Mouse (Mus musculus) heart, embryonic 12.5 days (tissue): ENCODE results near the gene Dld. TPM values are rescaled to one million over a fixed set of nuclear protein-coding genes. Genes with fewer than 3 reads are reported as not detected.

ENCODE experiments used
- ATAC-seq: fragments of 200-750 bp; cut with Nextera tagmentation; 2 replicates; pipeline ENCODE4 v1.8.0; 2017; ENCODE audit warnings: moderate TSS enrichment, moderate library complexity; ENCODE audit not compliant: insufficient number of reproducible peaks, low FRiP score
- H3K27ac ChIP-seq: fragments of 300-500 bp; sonication (generic); 2 replicates; pipeline ENCODE4 v1.5.1; 2016; ENCODE audit warnings: mild to moderate bottlenecking, moderate library complexity; ENCODE audit not compliant: poor library complexity, severe bottlenecking
- H3K27me3 ChIP-seq: fragments of 300-500 bp; sonication (generic); replicated peaks from 2 replicates; pipeline ENCODE4 v1.6.1; 2016; ENCODE audit warnings: mild to moderate bottlenecking, moderate library complexity
- H3K36me3 ChIP-seq: fragments of 300-500 bp; sonication (generic); 2 replicates; pipeline ENCODE4 v1.6.1; 2016; ENCODE audit warnings: mild to moderate bottlenecking, moderate library complexity
- H3K4me1 ChIP-seq: fragments of 300-500 bp; sonication (generic); replicated peaks from 2 replicates; pipeline ENCODE4 v1.6.1; 2016; ENCODE audit warnings: mild to moderate bottlenecking
- H3K4me2 ChIP-seq: fragments of 300-500 bp; sonication (generic); 2 replicates; pipeline ENCODE4 v1.6.1; 2016; ENCODE audit warnings: mild to moderate bottlenecking, moderate library complexity
- H3K4me3 ChIP-seq: fragments of 300-500 bp; sonication (generic); 2 replicates; pipeline ENCODE4 v1.5.1; 2016; ENCODE audit warnings: mild to moderate bottlenecking
- H3K9ac ChIP-seq: fragments of 300-500 bp; sonication (generic); 2 replicates; pipeline ENCODE4 v1.6.1; 2016; ENCODE audit warnings: mild to moderate bottlenecking, moderate library complexity
- H3K9me3 ChIP-seq: fragments of 300-500 bp; sonication (generic); replicated peaks from 2 replicates; pipeline ENCODE4 v1.6.1; 2016; ENCODE audit warnings: mild to moderate bottlenecking, moderate library complexity
- WGBS: fragments of 180-500 bp; shearing (Covaris S2); methylation state at CpG from one replicate; pipeline ENCODE4 v1.1.7; 2016; 5-methylcytosine and 5-hydroxymethylcytosine counted together
- polyA plus RNA-seq: library from polyadenylated mRNA; unstranded; fragments of >200 nt; fragmentation: Nextera tagmentation; extraction: Ambion mirVana; gene quantifications from 2 replicates; pipeline ENCODE4 v1.2.1, GENCODE M21; 2016

Dld gene
- polyA plus RNA-seq, 1 experiment from 2014 or later = 235 TPM

DNA sequence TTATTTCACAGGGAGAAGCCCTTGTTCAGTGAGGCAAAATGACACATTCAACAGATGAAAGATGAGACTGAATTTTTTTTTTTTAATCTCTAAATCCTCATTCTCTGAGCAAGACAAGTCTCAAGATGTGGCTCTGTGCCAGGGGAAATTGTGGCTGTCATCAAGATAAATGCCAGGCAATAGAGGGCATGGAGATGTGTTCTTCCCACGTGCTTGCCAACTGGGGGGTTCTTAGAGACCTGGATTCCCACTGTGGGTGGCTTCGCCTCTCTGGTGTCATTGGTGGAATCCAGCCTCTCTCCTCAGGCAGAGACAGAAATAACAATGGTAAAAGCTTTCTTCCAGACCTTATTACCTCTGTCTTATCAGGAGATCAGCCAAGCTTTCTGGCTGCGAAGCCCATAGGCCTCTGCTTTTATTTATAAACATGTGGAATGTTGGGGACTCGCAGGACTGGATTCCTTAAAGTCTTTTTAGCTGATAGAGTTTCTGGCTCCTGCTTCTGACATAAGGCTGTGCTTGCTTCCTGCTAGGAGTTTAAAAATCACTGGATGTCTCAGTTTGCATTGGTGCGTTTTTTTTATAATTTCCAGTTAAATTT lies 45.1 kb downstream of the Dld start:
- H3K4me1 ChIP-seq = peaks cover 28% of the 10 kb centered on the region
- WGBS = 26% methylated on average over 5 of the region's 5 CpGs
- H3K9ac ChIP-seq = no peak overlapping the region; the same call in 1 of the 2 replicates
- H3K27ac ChIP-seq = peak overlapping the region; percentile 70
- no peak overlapping the region for H3K4me2 ChIP-seq
- no peak for ATAC-seq
- no peaks in the 10 kb centered on the region for H3K27me3 ChIP-seq
- no peaks in the 10 kb centered on the region for H3K9me3 ChIP-seq
- no peak overlapping the region for H3K4me3 ChIP-seq
- peaks cover 99% of the 10 kb centered on the region for H3K36me3 ChIP-seq

DNA sequence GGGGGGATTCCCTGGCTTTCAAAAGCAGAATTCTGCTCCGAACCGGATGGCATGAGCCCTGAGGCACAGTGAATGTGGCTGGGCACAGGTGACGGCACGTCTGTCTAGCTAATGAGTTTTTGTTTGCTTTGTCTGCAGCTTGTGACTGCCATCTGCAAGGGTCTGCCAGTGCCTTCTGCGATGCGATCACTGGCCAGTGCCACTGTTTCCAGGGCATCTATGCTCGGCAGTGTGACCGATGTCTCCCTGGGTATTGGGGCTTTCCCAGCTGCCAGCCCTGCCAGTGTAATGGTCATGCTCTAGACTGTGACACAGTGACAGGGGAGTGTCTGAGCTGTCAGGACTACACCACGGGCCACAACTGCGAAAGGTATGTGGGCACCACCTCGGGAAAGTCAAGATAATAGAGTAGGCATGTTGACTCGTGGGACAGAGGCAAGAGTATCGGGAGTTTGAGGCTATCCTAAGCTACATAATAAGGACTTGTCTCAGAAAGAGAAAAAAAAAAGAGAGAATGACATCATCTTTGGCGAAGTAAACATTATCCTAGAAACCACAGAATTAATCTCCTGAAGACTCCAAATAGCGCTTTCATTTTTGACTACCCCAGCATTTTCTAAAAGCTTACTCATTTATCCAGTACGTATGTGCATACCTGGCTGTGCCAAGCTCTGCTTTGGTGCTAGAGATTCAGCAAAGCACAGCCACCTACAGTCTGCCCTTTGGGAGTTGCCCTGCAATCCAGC lies 48.3 kb downstream of the Dld start:
- Histone ChIP-seq H3K4me3 (no peak overlapping the region), H3K4me2 (no peak overlapping the region), H3K9me3 (no peaks in the 10 kb centered on the region), H3K9ac (no peak overlapping the region), H3K27me3 (no peaks in the 10 kb centered on the region), H3K27ac (no peak overlapping the region), H3K36me3 (peaks cover 99% of the 10 kb centered on the region), H3K4me1 (peaks cover 40% of the 10 kb centered on the region)
- no peak for ATAC-seq
- 76% methylated on average over 16 of the region's 16 CpGs for WGBS

DNA sequence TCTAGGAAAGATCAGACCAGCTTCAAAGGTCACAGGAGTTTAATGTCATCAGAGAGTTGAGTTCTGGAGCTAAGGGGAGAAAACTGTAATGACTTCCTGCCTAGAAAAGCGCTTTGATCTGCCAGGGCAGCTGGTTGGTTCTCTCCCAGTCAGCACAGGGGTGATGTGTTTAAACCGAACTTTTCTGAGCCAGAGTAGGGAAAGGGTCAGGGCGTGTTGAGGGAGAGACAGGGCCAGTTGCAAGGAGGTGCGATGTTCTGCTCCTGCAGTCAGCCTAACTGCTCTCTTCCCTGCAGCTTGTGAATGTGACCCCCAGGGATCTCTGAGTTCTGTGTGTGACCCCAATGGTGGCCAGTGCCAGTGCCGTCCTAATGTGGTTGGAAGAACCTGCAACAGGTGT lies 49.0 kb downstream of the Dld start:
- no peak for ATAC-seq
- Histone ChIP-seq H3K27me3 (no peaks in the 10 kb centered on the region), H3K9ac (no peak overlapping the region), H3K27ac (no peak overlapping the region), H3K9me3 (no peaks in the 10 kb centered on the region), H3K4me2 (no peak overlapping the region), H3K4me3 (no peak overlapping the region), H3K36me3 (peaks cover 99% of the 10 kb centered on the region), H3K4me1 (peaks cover 39% of the 10 kb centered on the region)
- 73% methylated on average over 5 of the region's 5 CpGs for WGBS

DNA sequence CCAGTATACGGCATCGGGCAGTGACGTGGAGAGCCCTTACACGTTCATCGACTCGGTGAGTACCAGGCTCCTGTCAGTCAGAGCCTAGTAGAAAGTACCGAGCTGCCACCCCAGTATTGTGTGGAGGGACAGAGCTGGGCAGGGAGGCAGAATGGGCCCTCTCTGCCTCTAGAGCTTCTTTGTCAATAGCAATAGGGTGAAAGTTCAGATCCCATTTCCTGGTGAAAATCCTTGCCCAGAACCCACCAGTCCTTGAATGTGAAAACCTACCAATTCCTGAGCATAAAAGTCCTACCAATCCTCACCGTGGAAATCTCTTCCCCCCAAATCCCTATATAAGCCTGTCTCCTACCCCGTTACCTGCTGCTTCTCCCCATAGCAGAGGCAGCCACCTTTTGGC lies 51.0 kb downstream of the Dld start:
- H3K4me2 ChIP-seq = no peak overlapping the region
- H3K27ac ChIP-seq = peak overlapping the region; percentile 85
- H3K4me1 ChIP-seq = peaks cover 31% of the 10 kb centered on the region
- H3K27me3 ChIP-seq = no peaks in the 10 kb centered on the region
- ATAC-seq = no peak
- WGBS = 85% methylated on average over 9 of the region's 9 CpGs
- peaks cover 96% of the 10 kb centered on the region for H3K36me3 ChIP-seq
- H3K4me3 ChIP-seq = no peak overlapping the region
- H3K9me3 ChIP-seq = no peaks in the 10 kb centered on the region
- 0 out of 2 replicates have a peak overlapping the region, but pooled peaks have one; percentile 48 for H3K9ac ChIP-seq

DNA sequence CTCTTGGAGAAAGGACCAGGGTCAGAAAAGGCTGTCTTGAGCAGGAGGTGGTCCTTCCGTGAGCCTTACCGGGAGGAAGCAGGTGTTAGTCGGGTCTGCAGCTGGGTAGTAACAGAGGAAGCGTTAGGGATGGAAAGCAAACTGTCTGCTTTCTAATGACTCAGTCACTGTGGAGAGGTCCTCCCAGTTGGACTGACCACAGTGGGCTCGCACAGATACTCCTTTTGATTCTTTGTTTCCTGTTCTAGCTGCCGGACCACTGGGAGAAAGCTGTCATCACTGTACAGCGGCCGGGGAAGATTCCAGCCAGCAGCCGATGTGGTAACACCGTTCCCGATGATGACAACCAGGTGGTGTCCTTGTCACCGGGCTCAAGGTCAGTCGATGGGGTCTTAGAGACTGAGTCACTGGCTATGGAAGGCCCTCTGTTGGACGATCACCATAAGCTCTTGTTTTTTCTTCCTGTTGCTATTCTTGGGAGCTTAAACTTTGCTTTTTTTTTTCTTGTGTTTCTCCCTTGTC lies 51.5 kb downstream of the Dld start:
- WGBS = 31% methylated on average over 14 of the region's 14 CpGs
- H3K27me3 ChIP-seq = no peaks in the 10 kb centered on the region
- peak overlapping the region; percentile 85 for H3K27ac ChIP-seq
- 0 out of 2 replicates have a peak overlapping the region, but pooled peaks have one; percentile 11 for H3K4me2 ChIP-seq
- H3K9me3 ChIP-seq = no peaks in the 10 kb centered on the region
- peaks cover 91% of the 10 kb centered on the region for H3K36me3 ChIP-seq
- no peak overlapping the region for H3K4me3 ChIP-seq
- peak; percentile 73 for ATAC-seq
- H3K9ac ChIP-seq = 0 out of 2 replicates have a peak overlapping the region, but pooled peaks have one; percentile 48
- H3K4me1 ChIP-seq = peaks cover 34% of the 10 kb centered on the region

DNA sequence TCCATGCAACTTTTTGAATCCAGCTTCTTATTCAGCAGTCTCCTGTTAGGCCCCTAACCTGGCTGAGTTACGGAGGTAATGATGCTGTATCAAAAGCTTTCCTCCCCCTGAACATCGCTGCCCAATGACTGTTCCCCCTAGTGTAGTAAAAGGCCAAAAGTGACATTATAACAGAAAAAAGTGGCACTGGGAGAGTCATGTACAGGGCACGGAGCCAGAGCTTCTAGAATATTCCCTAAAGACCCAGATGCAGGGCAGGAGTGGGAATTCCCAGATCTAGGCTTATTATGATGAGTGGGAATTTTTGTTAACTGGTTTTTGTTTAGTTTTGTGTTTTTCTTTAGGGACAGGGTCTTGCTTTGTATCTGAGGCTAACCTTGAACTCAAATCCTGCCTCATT lies 52.1 kb downstream of the Dld start:
- peaks cover 40% of the 10 kb centered on the region for H3K4me1 ChIP-seq

DNA sequence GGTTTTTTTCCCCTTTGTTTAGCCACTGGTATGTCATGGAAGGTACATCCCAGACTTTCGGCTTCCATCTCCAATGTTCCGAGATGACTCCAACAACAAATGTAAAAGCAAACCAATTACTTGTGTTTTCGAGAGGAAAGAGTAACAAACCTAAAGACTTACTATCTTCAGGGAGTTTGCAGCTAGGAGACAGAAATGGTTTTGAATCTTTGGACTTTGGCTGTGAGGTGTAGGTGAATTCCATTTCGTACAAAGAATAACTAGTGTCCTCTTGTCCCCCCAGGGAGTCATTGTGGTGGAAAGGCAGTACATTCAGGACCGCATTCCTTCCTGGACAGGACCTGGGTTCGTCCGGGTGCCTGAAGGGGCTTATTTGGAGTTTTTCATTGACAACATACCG lies 52.7 kb downstream of the Dld start:
- H3K4me2 ChIP-seq = no peak overlapping the region
- no peaks in the 10 kb centered on the region for H3K27me3 ChIP-seq
- peaks cover 84% of the 10 kb centered on the region for H3K36me3 ChIP-seq
- peaks cover 46% of the 10 kb centered on the region for H3K4me1 ChIP-seq
- H3K9ac ChIP-seq = no peak overlapping the region
- 84% methylated on average over 8 of the region's 8 CpGs for WGBS
- H3K9me3 ChIP-seq = no peaks in the 10 kb centered on the region
- H3K4me3 ChIP-seq = no peak overlapping the region
- no peak for ATAC-seq
- H3K27ac ChIP-seq = no peak overlapping the region

More for the DNA sequence above, 52.1 kb downstream of the Dld start:
- no peak for ATAC-seq
- 89% methylated on average over 3 of the region's 3 CpGs for WGBS
- Histone ChIP-seq H3K27me3 (no peaks in the 10 kb centered on the region), H3K36me3 (peaks cover 90% of the 10 kb centered on the region), H3K4me2 (no peak overlapping the region), H3K9ac (no peak overlapping the region), H3K27ac (peak overlapping the region; percentile 85), H3K4me3 (no peak overlapping the region), H3K9me3 (no peaks in the 10 kb centered on the region)

DNA sequence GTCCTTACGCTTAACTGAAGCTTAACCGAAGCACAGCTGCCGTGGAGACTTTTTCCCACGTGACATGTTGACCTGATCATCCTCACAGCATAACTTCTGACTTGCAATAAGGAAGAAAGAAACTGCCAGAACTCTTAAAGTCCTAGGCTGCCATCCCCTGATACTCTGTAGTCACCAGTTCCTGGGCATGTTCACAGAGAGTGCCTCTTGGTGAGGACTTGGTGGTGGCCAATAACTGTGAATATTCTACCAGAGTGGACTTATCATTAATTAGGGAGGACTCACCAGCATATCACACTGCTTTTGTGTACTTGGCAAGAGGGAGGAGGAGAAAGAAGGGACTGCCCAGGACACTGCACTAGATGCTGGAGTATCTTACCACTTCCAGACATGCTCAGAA lies 53.1 kb downstream of the Dld start:
- Histone ChIP-seq H3K27ac (no peak overlapping the region), H3K27me3 (no peaks in the 10 kb centered on the region), H3K4me2 (no peak overlapping the region), H3K9ac (no peak overlapping the region), H3K9me3 (no peaks in the 10 kb centered on the region), H3K36me3 (peaks cover 80% of the 10 kb centered on the region), H3K4me3 (no peak overlapping the region), H3K4me1 (peaks cover 50% of the 10 kb centered on the region)
- WGBS = 90% methylated on average over 4 of the region's 4 CpGs
- ATAC-seq = no peak

DNA sequence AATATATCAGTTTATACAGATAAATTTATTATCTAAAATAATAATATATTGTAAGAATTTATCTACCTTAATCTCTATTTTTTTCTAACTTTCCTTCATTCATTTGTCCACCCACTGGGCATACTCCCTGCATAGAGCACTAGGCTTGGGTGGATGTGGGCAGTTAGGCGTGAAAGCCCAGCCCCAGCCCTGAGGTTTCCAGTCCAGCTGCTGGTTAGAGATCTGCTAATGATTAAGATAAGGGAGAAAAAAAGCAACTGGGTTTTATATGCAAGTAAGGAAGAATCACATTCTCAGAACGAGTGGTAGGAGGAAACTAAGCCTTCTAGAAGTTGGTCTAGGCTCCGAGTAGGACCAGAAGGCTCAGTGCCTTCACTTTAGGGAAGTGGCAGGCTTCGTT lies 55.2 kb downstream of the Dld start:
- no peaks in the 10 kb centered on the region for H3K27me3 ChIP-seq
- H3K27ac ChIP-seq = no peak overlapping the region
- no peak overlapping the region for H3K4me3 ChIP-seq
- H3K4me2 ChIP-seq = no peak overlapping the region
- H3K9ac ChIP-seq = no peak overlapping the region
- 71% methylated on average over 4 of the region's 4 CpGs for WGBS
- no peaks in the 10 kb centered on the region for H3K9me3 ChIP-seq
- peaks cover 65% of the 10 kb centered on the region for H3K4me1 ChIP-seq
- H3K36me3 ChIP-seq = peaks cover 77% of the 10 kb centered on the region
- no peak for ATAC-seq

DNA sequence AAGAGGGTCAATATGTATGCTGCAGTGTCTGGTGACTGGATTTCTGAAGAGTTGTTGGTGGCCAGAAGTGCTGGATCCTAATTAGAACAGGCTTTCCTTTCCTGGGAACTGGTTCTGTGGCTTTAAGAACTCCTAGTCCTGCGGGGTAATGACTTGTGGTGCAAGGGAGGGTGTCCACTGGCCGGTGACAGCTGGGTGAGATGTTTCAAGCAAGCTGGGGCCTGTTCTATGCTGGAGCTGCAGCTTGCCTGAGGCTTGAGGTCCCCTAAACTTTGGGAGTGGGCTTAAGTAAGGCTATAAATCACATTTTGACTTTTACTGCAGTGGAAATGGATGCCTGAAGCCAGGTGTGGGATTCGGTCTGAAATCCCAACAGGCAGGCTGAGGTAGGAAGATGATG lies 55.7 kb downstream of the Dld start:
- no peak overlapping the region for H3K9ac ChIP-seq
- H3K36me3 ChIP-seq = peaks cover 77% of the 10 kb centered on the region
- no peak for ATAC-seq

DNA sequence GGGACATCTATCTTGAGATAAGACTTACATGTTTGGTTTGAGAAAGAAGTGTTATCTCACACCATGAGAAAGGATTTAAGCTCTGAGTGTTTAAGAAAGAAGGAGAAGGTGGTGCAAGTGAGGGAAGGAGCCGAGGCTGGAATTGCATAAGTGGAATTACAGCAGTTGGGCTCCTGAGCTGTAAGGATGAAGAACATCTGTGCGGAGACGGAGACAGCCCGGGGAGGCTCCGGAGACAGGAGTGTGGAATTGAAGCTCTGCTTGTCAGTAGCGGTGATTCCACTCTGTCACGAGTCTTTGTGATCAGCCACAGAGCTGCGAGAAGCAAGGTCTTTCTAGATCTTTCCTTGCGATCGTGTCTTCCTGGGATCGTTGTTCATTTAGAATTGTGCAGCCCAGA lies 56.3 kb downstream of the Dld start:
- ATAC-seq = no peak
- H3K4me1 ChIP-seq = peaks cover 60% of the 10 kb centered on the region
- H3K4me3 ChIP-seq = no peak overlapping the region
- peak overlapping the region; percentile 77 for H3K27ac ChIP-seq
- H3K4me2 ChIP-seq = no peak overlapping the region
- H3K27me3 ChIP-seq = no peaks in the 10 kb centered on the region
- no peak overlapping the region for H3K9ac ChIP-seq
- H3K36me3 ChIP-seq = peaks cover 77% of the 10 kb centered on the region
- no peaks in the 10 kb centered on the region for H3K9me3 ChIP-seq
- WGBS = 58% methylated on average over 11 of the region's 11 CpGs

More for the DNA sequence above, 55.7 kb downstream of the Dld start:
- Histone ChIP-seq H3K9me3 (no peaks in the 10 kb centered on the region), H3K4me1 (peaks cover 65% of the 10 kb centered on the region), H3K4me3 (no peak overlapping the region), H3K27me3 (no peaks in the 10 kb centered on the region), H3K4me2 (no peak overlapping the region), H3K27ac (peak overlapping the region; percentile 77)
- 47% methylated on average over 3 of the region's 3 CpGs for WGBS
